In the genomic region with DNA sequence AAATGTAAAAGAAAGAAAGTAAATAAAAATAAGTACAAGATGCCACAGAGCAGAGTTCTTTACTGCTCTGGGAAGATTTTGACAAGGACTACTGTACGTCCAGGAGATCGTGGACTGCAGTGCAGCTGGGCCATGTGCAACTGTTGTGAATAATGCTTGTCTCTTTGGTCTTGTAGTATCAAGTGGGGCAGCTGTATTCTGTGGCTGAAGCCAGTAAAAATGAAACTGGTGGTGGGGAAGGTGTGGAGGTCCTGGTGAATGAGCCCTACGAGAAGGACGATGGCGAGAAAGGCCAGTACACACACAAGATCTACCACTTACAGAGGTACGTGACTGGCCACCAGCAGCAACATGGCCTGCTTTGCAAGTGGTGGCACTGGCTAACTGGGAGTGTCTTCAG, we compare ENCODE assay signal across 1 mouse cellular context.
TF ChIP-seq lines count a peak whose summit lies in the region.

No protein-coding gene starts in this region.

TF ChIP-seq in CH12.LX, 34 proteins besides CTCF, POLR2A, EP300 and RAD21 (continued from another document):
- TF ChIP-seq CHD2 (IDR thresholded peaks at IDR 0.05; ENCODE audit: low read length) (no peak), MYC (IDR thresholded peaks at IDR 0.05; ENCODE audit: low read depth, low read length) (peak; percentile 34; the same call in 1 of the 2 replicates), JUN (IDR thresholded peaks at IDR 0.05; ENCODE audit: insufficient read depth, low read depth, low read length) (peak; percentile 12; the same call in 1 of the 2 replicates)
